Mouse (Mus musculus): ENCODE results near the gene Sptssb. TPM values are rescaled to one million over a fixed set of nuclear protein-coding genes. Genes with fewer than 3 reads are reported as not detected.

Sptssb gene
- total RNA-seq, 2 experiments from 2014 or later = not detected

- no peak for DNase-seq
- intact Hi-C loops (cut with DNase I) = no loop called here
Measured at GRCm38 (mm10) chr3:69860589-69861521, 1.1 kb upstream of the Sptssb start.

- no peak for DNase-seq
- intact Hi-C loops (cut with DNase I) = loop anchor here (2.0 kb wide), 1 partner anchor 41 kb away; no protein-coding TSS in a partner anchor
Measured at GRCm38 (mm10) chr3:69839485-69839884, 20.3 kb downstream of the Sptssb start.

GRCm38 (mm10) chr3:69829532-69829931, 30.2 kb downstream of the Sptssb start:
- no peak for DNase-seq
- intact Hi-C loops (cut with DNase I) = no loop called here

- no peak for DNase-seq
- intact Hi-C loops (cut with DNase I) = no loop called here
Measured at GRCm38 (mm10) chr3:69824536-69824935, 35.2 kb downstream of the Sptssb start.

GRCm38 (mm10) chr3:69820614-69821013, 39.1 kb downstream of the Sptssb start:
- intact Hi-C loops (cut with DNase I) = no loop called here

GRCm38 (mm10) chr3:69819851-69820200, 39.9 kb downstream of the Sptssb start:
- intact Hi-C loops (cut with DNase I) = no loop called here
- DNase-seq = no peak

More at GRCm38 (mm10) chr3:69820614-69821013, 39.1 kb downstream of the Sptssb start:
- no peak for DNase-seq

- no peak for DNase-seq
- intact Hi-C loops (cut with DNase I) = no loop called here
Measured at GRCm38 (mm10) chr3:69819146-69819850, 40.4 kb downstream of the Sptssb start.

- no peak for DNase-seq
- intact Hi-C loops (cut with DNase I) = no loop called here
Measured at GRCm38 (mm10) chr3:69818466-69818865, 41.3 kb downstream of the Sptssb start.

GRCm38 (mm10) chr3:69816547-69816946, 43.2 kb downstream of the Sptssb start:
- intact Hi-C loops (cut with DNase I) = no loop called here
- DNase-seq = no peak

GRCm38 (mm10) chr3:69813005-69813695, 46.6 kb downstream of the Sptssb start:
- DNase-seq = no peak
- intact Hi-C loops (cut with DNase I) = no loop called here

GRCm38 (mm10) chr3:69812442-69812841, 47.3 kb downstream of the Sptssb start:
- no peak for DNase-seq
- intact Hi-C loops (cut with DNase I) = no loop called here

- no peak for DNase-seq
- intact Hi-C loops (cut with DNase I) = no loop called here
Measured at GRCm38 (mm10) chr3:69808479-69808878, 51.3 kb downstream of the Sptssb start.

GRCm38 (mm10) chr3:69803137-69803536, 56.6 kb downstream of the Sptssb start:
- no peak for DNase-seq
- intact Hi-C loops (cut with DNase I) = no loop called here

- intact Hi-C loops (cut with DNase I) = no loop called here
- DNase-seq = no peak
Measured at GRCm38 (mm10) chr3:69800829-69801384, 58.8 kb downstream of the Sptssb start.

- intact Hi-C loops (cut with DNase I) = loop anchor here (2.0 kb wide), 1 partner anchor 40 kb away; no protein-coding TSS in a partner anchor
- DNase-seq = no peak
Measured at GRCm38 (mm10) chr3:69799096-69799495, 60.6 kb downstream of the Sptssb start.

- DNase-seq = no peak
- intact Hi-C loops (cut with DNase I) = loop anchor here (2.0 kb wide), 1 partner anchor 41 kb away; no protein-coding TSS in a partner anchor
Measured at GRCm38 (mm10) chr3:69797969-69798368, 61.8 kb downstream of the Sptssb start.

- intact Hi-C loops (cut with DNase I) = no loop called here
- DNase-seq = no peak
Measured at GRCm38 (mm10) chr3:69797533-69797932, 62.2 kb downstream of the Sptssb start.

- intact Hi-C loops (cut with DNase I) = no loop called here
Measured at GRCm38 (mm10) chr3:69792823-69793417, 66.8 kb downstream of the Sptssb start.

GRCm38 (mm10) chr3:69779246-69779796, 80.4 kb downstream of the Sptssb start:
- intact Hi-C loops (cut with DNase I) = no loop called here
- no peak for DNase-seq

More at GRCm38 (mm10) chr3:69792823-69793417, 66.8 kb downstream of the Sptssb start:
- DNase-seq = no peak

- intact Hi-C loops (cut with DNase I) = no loop called here
- DNase-seq = no peak
Measured at GRCm38 (mm10) chr3:69773356-69773755, 86.4 kb downstream of the Sptssb start.
